Mouse (Mus musculus): ENCODE measurements at regions not wholly inside any gene's neighbourhood (a gene's known extent, or its start where the extent isn't known, plus 50 kb on each side); places are given as distances from the start of the nearest gene placed in this dataset.

GRCm38 (mm10) chr10:6309351-6309750, 387.2 kb upstream of the Rgs17 start:
- TF ChIP-seq MEF2A (IDR thresholded peaks at IDR 0.05; ENCODE audit: extremely low read depth, insufficient replicate concordance, low read depth, low read length, poor library complexity, severe bottlenecking), result no peak
- no peak for TF ChIP-seq CTCF (IDR thresholded peaks at IDR 0.05 in 2 of 3, conservative IDR thresholded peaks at IDR 0.05 in 1 of 3; ENCODE audit: control insufficient read depth in 1 of 3, insufficient read depth in 1 of 3, low read depth in 2 of 3, low read length in 3 of 3, poor library complexity in 1 of 3, severe bottlenecking in 1 of 3)
- no peak for TF ChIP-seq POLR2A (IDR thresholded peaks at IDR 0.05; ENCODE audit: control insufficient read depth in 1 of 2, insufficient read depth in 1 of 2, low read depth in 1 of 2, low read length in 2 of 2, poor library complexity in 1 of 2)
- no peak for TF ChIP-seq MAZ (IDR thresholded peaks at IDR 0.05; ENCODE audit: low read depth, low read length)
- no peak for TF ChIP-seq ELF1 (IDR thresholded peaks at IDR 0.05; ENCODE audit: low read depth, low read length)
- no peak for TF ChIP-seq NRF1 (IDR thresholded peaks at IDR 0.05; ENCODE audit: insufficient read depth, low read depth, low read length, poor library complexity, severe bottlenecking)
- TF ChIP-seq ZC3H11A (IDR thresholded peaks at IDR 0.05; ENCODE audit: low read depth, low read length), result no peak
- no peak for TF ChIP-seq GATA1 (IDR thresholded peaks at IDR 0.05; ENCODE audit: low read depth, low read length)
- TF ChIP-seq CHD1 (IDR thresholded peaks at IDR 0.05; ENCODE audit: low read depth, low read length), result no peak
- no peak for TF ChIP-seq MAX (IDR thresholded peaks at IDR 0.05; ENCODE audit: low read length)
- TF ChIP-seq TAL1 (IDR thresholded peaks at IDR 0.05; ENCODE audit: low read length), result no peak

Measured in MEL (cell line).